Mouse (Mus musculus): ENCODE measurements around the gene Fbxo44.

DNA sequence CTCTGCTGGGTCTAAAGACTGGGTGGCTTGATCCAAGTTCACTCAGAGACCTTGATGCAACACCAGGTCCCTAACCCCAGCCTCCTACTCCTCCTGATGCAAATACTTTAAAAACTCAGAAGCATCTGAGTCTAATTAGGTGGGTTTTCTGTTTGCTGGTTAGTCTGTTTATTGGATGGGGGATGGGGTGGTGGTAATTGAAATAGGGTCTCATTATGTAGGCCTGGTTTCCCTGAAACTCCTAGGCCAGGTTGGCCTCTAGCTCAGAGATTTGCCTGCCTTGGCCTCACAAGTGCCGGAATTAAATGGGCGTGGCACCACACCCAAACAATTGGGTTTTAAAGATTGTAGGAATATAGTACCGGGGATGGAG is 37.6 kb downstream of the Fbxo44 start:
- no peak for TF ChIP-seq POLR2A (IDR thresholded peaks at IDR 0.05; ENCODE audit: borderline replicate concordance, control insufficient read depth, low read depth, low read length)
- no peak for TF ChIP-seq CTCF (IDR thresholded peaks at IDR 0.05; ENCODE audit: control insufficient read depth, insufficient read depth, low read length)

All from bone marrow, adult 2 months (tissue).